Mouse (Mus musculus) heart, embryonic 16.5 days (tissue): Measurements from ENCODE around the gene Clcnkb. TPM values are rescaled to one million over a fixed set of nuclear protein-coding genes. Genes with fewer than 3 reads are reported as not detected.

Experiments
- ATAC-seq: fragments of 200-750 bp; cut with Nextera tagmentation; replicated peaks from 2 replicates; pipeline ENCODE4 v1.8.0; 2017; ENCODE audit warnings: moderate number of reproducible peaks; ENCODE audit not compliant: insufficient read depth, low FRiP score; ENCODE audit errors: extremely low read depth
- H3K27ac ChIP-seq: fragments of 300-500 bp; sonication (generic); 2 replicates; pipeline ENCODE4 v1.5.1; 2014; ENCODE audit warnings: mild to moderate bottlenecking, low read length, control low read depth, moderate library complexity
- H3K27me3 ChIP-seq: fragments of 300-500 bp; sonication (generic); 2 replicates; pipeline ENCODE4 v1.6.1; 2014; ENCODE audit warnings: low read length, mixed read lengths; ENCODE audit not compliant: control insufficient read depth, insufficient read depth
- H3K36me3 ChIP-seq: fragments of 300-500 bp; sonication (generic); 2 replicates; pipeline ENCODE4 v1.6.1; 2014; ENCODE audit not compliant: control insufficient read depth, insufficient read depth
- H3K4me1 ChIP-seq: fragments of 300-500 bp; sonication (generic); 2 replicates; pipeline ENCODE4 v1.6.1; 2014; ENCODE audit warnings: low read length, mixed read lengths; ENCODE audit not compliant: control insufficient read depth, insufficient read depth
- H3K4me2 ChIP-seq: fragments of 300-500 bp; sonication (generic); 2 replicates; pipeline ENCODE4 v1.6.1; 2014; ENCODE audit warnings: low read depth, mild to moderate bottlenecking, control low read depth, low read length
- H3K4me3 ChIP-seq: fragments of 300-500 bp; sonication (generic); 2 replicates; pipeline ENCODE4 v1.5.1; 2014; ENCODE audit warnings: mild to moderate bottlenecking, control low read depth, low read length
- H3K9ac ChIP-seq: fragments of 300-500 bp; sonication (generic); 2 replicates; pipeline ENCODE4 v1.6.1; 2014; ENCODE audit warnings: low read length, control low read depth
- H3K9me3 ChIP-seq: fragments of 300-500 bp; sonication (generic); replicated peaks from 2 replicates; pipeline ENCODE4 v1.6.1; 2016; ENCODE audit warnings: low read length; ENCODE audit not compliant: control insufficient read depth
- WGBS: fragments of 180-500 bp; shearing (Covaris S2); extraction: QIAGEN DNeasy Blood & Tissue Kit; methylation state at CpG from one replicate; pipeline ENCODE4 v1.1.7; 2014; 5-methylcytosine and 5-hydroxymethylcytosine counted together
- polyA plus RNA-seq: library from polyadenylated mRNA; unstranded; fragments of >200 nt; fragmentation: Nextera tagmentation; extraction: Ambion mirVana; gene quantifications from 2 replicates; pipeline ENCODE4 v1.2.1, GENCODE M21; 2015

Gene Clcnkb
- 0.34 and 0.49 TPM in 2 replicates for polyA plus RNA-seq

DNA sequence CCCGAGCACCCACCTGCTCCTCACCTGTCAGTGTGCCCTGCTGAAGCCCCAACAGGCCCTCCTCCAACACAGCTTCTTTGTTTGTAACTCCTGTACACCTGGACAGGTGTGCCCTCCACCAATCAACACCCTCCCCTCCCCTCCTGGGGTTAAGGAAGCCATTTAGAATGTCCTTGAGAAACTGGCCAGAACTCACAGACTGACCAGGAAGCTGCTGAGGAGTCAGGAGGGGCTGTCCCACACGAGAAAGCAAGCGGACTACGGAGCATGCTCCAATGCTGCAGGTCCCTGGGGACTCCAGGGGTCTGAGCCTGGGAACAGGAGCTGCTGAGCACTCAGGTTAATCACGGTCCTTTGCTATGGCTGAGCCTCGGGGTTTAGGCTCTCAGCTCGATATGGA is at the start of gene Clcnkb:
TSS of gene Clcnkb (minus strand) at position 91 of the 400 bp plus-strand sequence.
- ATAC-seq = no peak
- Histone ChIP-seq H3K4me2 (no peak within 1 kb of the TSS), H3K9ac (no peak within 1 kb of the TSS)

DNA sequence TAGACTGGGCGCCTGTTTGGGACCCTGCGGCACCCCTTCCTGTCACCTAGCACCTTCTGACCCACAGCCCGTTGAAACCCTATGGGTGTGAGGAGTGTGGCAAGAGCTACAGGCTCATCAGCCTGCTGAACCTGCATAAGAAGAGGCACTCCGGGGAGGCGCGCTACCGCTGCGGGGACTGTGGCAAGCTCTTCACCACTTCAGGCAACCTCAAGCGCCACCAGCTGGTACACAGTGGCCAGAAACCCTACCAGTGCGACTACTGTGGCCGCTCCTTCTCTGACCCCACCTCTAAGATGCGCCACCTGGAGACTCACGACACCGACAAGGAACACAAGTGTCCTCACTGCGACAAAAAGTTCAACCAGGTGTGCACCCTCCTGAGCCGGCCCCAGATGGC is 48.9 kb upstream of the Clcnkb start:
- Histone ChIP-seq H3K4me1 (no peaks in the 10 kb centered on the region), H3K27me3 (no peaks in the 10 kb centered on the region), H3K36me3 (peaks cover 59% of the 10 kb centered on the region), H3K4me3 (no peak overlapping the region), H3K9ac (no peak overlapping the region), H3K9me3 (no peaks in the 10 kb centered on the region), H3K27ac (no peak overlapping the region), H3K4me2 (no peak overlapping the region)
- WGBS = 72% methylated on average over 16 of the region's 16 CpGs
- no peak for ATAC-seq

More for the DNA sequence above, at the start of gene Clcnkb:
- Histone ChIP-seq H3K36me3 (no peaks in the 10 kb centered on the region), H3K9me3 (no peaks in the 10 kb centered on the region), H3K27me3 (no peaks in the 10 kb centered on the region), H3K4me3 (no peak within 1 kb of the TSS), H3K27ac (no peak within 1 kb of the TSS), H3K4me1 (peaks cover 16% of the 10 kb centered on the region)
- 65% methylated on average over 7 of the region's 7 CpGs for whole genome bisulfite sequencing

DNA sequence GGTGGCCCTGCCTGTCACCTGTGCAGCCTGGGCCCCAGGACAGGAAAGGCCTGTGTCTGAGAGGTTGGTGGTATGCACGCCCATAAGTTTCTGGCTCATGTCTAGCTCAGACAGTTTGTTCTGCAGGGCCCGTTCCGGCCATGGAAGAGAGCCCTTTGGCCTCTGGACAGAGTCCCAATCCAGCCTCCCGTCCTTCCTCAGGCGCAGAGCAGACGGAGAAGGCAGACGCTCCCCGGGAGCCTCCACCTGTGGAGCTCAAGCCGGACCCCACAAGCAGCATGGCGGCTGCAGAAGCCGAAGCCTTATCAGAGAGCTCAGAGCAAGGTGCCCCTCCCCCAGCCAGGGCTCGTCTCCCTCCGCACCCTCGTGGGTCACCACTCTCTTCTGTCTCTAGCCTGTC is 47.7 kb upstream of the Clcnkb start:
- Histone ChIP-seq H3K9me3 (no peaks in the 10 kb centered on the region), H3K4me1 (peaks cover 5% of the 10 kb centered on the region), H3K9ac (no peak overlapping the region), H3K36me3 (peaks cover 48% of the 10 kb centered on the region), H3K4me2 (no peak overlapping the region), H3K27me3 (no peaks in the 10 kb centered on the region), H3K27ac (no peak overlapping the region), H3K4me3 (no peak overlapping the region)
- ATAC-seq = no peak
- 61% methylated on average over 14 of the region's 14 CpGs for WGBS

DNA sequence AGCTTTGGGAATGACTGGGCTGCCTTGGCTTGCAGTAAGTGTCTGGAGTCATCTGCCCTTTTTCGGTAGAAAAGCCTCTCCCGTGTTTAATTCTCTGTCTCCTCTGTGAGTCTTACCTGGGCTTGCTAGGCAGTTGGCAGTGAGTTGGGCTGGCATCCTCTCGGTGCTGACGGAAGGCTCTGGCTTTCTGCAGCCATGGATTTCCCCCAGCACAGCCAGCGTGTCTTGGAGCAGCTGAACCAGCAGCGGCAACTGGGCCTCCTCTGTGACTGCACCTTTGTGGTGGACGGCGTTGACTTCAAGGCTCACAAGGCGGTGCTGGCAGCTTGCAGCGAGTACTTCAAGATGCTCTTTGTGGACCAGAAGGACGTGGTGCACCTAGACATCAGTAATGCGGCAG is 45.8 kb upstream of the Clcnkb start:
- peaks cover 12% of the 10 kb centered on the region for H3K4me1 ChIP-seq
- peaks cover 33% of the 10 kb centered on the region for H3K36me3 ChIP-seq
- H3K27me3 ChIP-seq = no peaks in the 10 kb centered on the region
- H3K4me3 ChIP-seq = no peak overlapping the region
- no peak overlapping the region for H3K4me2 ChIP-seq
- H3K27ac ChIP-seq = no peak overlapping the region
- 91% methylated on average over 12 of the region's 12 CpGs for WGBS
- H3K9ac ChIP-seq = no peak overlapping the region
- H3K9me3 ChIP-seq = no peaks in the 10 kb centered on the region
- no peak for ATAC-seq

DNA sequence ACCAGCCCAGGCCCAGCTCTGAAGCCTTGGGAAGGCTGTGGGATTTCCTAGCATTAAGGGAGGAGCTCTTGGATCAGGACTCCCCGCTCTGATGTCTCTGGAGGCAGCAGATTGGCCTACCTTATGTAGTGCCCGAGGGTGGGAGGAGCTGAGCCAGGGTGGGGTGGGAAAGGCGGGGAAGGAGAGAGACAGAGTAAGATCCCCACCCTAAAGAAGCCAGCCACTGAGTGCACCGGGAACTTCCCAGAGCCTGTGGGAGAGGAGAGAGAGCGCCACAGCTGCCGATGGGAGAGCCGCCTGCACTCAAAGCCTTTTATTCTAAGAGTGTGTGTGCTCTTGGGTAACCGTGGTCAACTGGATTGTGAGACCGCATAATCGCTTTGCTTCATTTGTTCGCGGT is 45.3 kb upstream of the Clcnkb start:
- H3K27ac ChIP-seq = no peak overlapping the region
- H3K9ac ChIP-seq = no peak overlapping the region
- 67% methylated on average over 12 of the region's 12 CpGs for WGBS
- no peaks in the 10 kb centered on the region for H3K9me3 ChIP-seq
- ATAC-seq = no peak
- peaks cover 12% of the 10 kb centered on the region for H3K4me1 ChIP-seq
- no peak overlapping the region for H3K4me2 ChIP-seq
- no peaks in the 10 kb centered on the region for H3K27me3 ChIP-seq
- peaks cover 28% of the 10 kb centered on the region for H3K36me3 ChIP-seq
- no peak overlapping the region for H3K4me3 ChIP-seq

DNA sequence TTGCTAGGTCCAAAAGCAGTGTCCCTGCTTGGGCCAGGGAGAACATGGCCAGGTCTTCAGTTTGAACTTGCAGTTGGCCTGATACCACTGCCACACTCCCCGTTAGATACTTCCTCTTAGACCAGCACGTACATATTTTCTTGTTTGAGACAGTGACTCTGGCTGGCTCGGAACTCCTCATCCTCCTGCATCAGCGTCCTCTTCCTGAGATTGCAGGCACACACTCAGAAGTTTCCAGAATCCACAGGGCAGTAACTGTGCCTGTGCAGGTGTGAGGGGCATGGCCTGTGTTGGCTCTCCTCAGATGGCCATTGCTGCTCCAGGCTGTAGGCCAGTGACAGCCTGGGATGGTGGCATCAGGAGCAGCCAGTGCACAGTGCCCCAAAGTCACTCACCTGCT is 44.7 kb upstream of the Clcnkb start:
- Histone ChIP-seq H3K4me3 (no peak overlapping the region), H3K27ac (no peak overlapping the region), H3K27me3 (no peaks in the 10 kb centered on the region), H3K9me3 (no peaks in the 10 kb centered on the region), H3K4me2 (no peak overlapping the region), H3K9ac (no peak overlapping the region), H3K4me1 (peaks cover 12% of the 10 kb centered on the region), H3K36me3 (peaks cover 24% of the 10 kb centered on the region)
- WGBS = 87% methylated on average over 4 of the region's 4 CpGs
- no peak for ATAC-seq

DNA sequence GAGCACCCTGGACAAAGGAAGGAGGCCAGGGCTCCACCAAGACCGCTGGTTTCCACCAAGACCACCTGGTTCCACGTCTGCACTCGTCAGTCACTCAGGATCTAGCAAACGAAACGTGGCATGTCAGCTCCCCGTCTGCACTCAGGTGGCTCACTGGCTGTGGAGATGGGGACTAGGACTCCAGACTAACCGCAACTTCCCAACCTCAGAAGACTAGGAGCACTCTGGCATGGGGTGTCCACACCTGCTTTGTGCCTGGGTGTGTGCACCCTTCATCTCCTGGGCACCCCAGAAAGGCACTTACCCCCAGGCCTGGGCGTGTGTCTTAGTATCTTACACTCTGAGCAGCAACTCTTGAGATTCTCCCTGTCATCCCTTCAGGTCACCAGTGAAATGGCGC is 44.0 kb upstream of the Clcnkb start:
- H3K4me3 ChIP-seq = no peak overlapping the region
- no peak for ATAC-seq
- H3K36me3 ChIP-seq = peaks cover 17% of the 10 kb centered on the region
- no peak overlapping the region for H3K27ac ChIP-seq
- H3K9me3 ChIP-seq = no peaks in the 10 kb centered on the region
- no peak overlapping the region for H3K4me2 ChIP-seq
- peaks cover 12% of the 10 kb centered on the region for H3K4me1 ChIP-seq
- WGBS = 82% methylated on average over 9 of the region's 9 CpGs
- no peak overlapping the region for H3K9ac ChIP-seq
- no peaks in the 10 kb centered on the region for H3K27me3 ChIP-seq

DNA sequence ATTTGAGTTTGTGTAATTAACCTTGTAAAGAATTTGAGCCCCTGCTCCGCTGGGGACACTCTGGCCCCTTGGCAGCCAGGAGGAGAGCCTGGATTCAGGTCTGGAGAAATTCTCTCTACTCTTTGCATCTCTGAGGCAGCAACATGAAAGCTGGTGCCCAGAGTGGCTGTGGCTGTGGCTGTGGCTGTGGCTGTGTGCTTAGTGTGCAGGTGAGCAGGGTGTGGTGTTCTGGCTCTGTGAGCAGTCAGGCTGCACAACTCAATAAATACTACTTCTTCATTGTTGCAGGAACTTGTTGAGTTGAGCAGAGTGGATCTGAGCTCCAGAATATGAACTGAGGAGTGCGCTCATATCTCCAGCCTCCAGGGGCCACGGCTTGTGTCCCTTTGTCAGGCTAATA is 43.1 kb upstream of the Clcnkb start:
- H3K4me3 ChIP-seq = no peak overlapping the region
- WGBS = 82% methylated on average over 3 of the region's 3 CpGs
- H3K4me2 ChIP-seq = no peak overlapping the region
- no peak overlapping the region for H3K9ac ChIP-seq
- no peaks in the 10 kb centered on the region for H3K9me3 ChIP-seq
- H3K27me3 ChIP-seq = no peaks in the 10 kb centered on the region
- H3K4me1 ChIP-seq = peaks cover 12% of the 10 kb centered on the region
- ATAC-seq = no peak
- H3K36me3 ChIP-seq = peaks cover 8% of the 10 kb centered on the region
- H3K27ac ChIP-seq = no peak overlapping the region

DNA sequence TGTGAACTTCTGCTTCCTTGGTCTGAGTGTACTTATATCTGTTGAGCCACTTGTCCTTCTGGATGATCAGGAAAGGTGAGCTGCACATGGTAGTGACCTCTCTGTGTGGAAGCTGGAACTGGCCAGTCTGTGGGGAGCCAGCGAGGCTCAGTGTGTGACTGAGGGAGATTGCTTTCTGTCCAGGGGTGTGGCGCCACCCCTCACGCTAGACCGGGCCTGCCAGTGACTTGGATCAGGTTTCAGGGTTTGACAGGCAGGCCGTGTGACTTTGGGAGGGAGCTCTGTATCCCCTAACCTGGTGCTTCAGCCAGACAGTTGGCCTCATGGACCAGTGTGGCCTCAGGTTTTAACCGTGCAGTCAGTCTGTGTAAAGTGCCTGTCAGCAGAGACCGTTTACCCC is 42.4 kb upstream of the Clcnkb start:
- H3K9ac ChIP-seq = no peak overlapping the region
- ATAC-seq = peak; percentile 47; the same call in 1 of the 2 replicates
- peaks cover 6% of the 10 kb centered on the region; the same call in 1 of the 2 replicates for H3K36me3 ChIP-seq
- no peak overlapping the region for H3K4me2 ChIP-seq
- H3K27me3 ChIP-seq = no peaks in the 10 kb centered on the region
- no peaks in the 10 kb centered on the region for H3K9me3 ChIP-seq
- peak overlapping the region; percentile 44; the same call in 1 of the 2 replicates for H3K27ac ChIP-seq
- peaks cover 12% of the 10 kb centered on the region for H3K4me1 ChIP-seq
- H3K4me3 ChIP-seq = no peak overlapping the region
- 27% methylated on average over 7 of the region's 7 CpGs for WGBS
